Mouse (Mus musculus) liver, embryonic 15.5 days (tissue): ENCODE data around the gene Ikzf2. TPM values are rescaled to one million over a fixed set of nuclear protein-coding genes. Genes with fewer than 3 reads are reported as not detected.

Source experiments
- ATAC-seq: fragments of 200-750 bp; cut with Nextera tagmentation; 2 replicates; pipeline ENCODE4 v1.8.0; 2017; ENCODE audit warnings: moderate number of reproducible peaks, mild to moderate bottlenecking, moderate library complexity; ENCODE audit not compliant: insufficient read depth
- H3K27ac ChIP-seq: fragments of 300-500 bp; sonication (generic); replicated peaks from 2 replicates; pipeline ENCODE4 v1.5.1; 2015; ENCODE audit warnings: mild to moderate bottlenecking, inconsistent platforms
- H3K27me3 ChIP-seq: fragments of 300-500 bp; sonication (generic); 2 replicates; pipeline ENCODE4 v1.6.1; 2015; ENCODE audit warnings: mild to moderate bottlenecking, inconsistent platforms
- H3K36me3 ChIP-seq: fragments of 300-500 bp; sonication (generic); replicated peaks from 2 replicates; pipeline ENCODE4 v1.6.1; 2015; ENCODE audit warnings: moderate library complexity, mild to moderate bottlenecking, inconsistent platforms
- H3K4me1 ChIP-seq: fragments of 300-500 bp; sonication (generic); replicated peaks from 2 replicates; pipeline ENCODE4 v1.6.1; 2015; ENCODE audit warnings: inconsistent platforms
- H3K4me2 ChIP-seq: fragments of 300-500 bp; sonication (generic); 2 replicates; pipeline ENCODE4 v1.6.1; 2015; ENCODE audit warnings: moderate library complexity, mild to moderate bottlenecking, inconsistent platforms
- H3K4me3 ChIP-seq: fragments of 300-500 bp; sonication (generic); replicated peaks from 2 replicates; pipeline ENCODE4 v1.5.1; 2015; ENCODE audit warnings: mild to moderate bottlenecking, inconsistent platforms
- H3K9ac ChIP-seq: fragments of 300-500 bp; sonication (generic); 2 replicates; pipeline ENCODE4 v1.6.1; 2015; ENCODE audit warnings: moderate library complexity, mild to moderate bottlenecking, inconsistent platforms
- H3K9me3 ChIP-seq: fragments of 300-500 bp; sonication (generic); replicated peaks from 2 replicates; pipeline ENCODE4 v1.6.1; 2016; ENCODE audit warnings: inconsistent platforms
- WGBS: fragments of 180-500 bp; shearing (Covaris S2); methylation state at CpG from one replicate; pipeline ENCODE4 v1.1.7; 2015; ENCODE audit warnings: mixed read lengths; ENCODE audit not compliant: insufficient replicate concordance; 5-methylcytosine and 5-hydroxymethylcytosine counted together
- polyA plus RNA-seq: library from polyadenylated mRNA; unstranded; fragments of >200 nt; fragmentation: Nextera tagmentation; extraction: Ambion mirVana; gene quantifications from 2 replicates; pipeline ENCODE4 v1.2.1, GENCODE M21; 2015

Gene Ikzf2
- polyA plus RNA-seq, 1 experiment from 2014 or later, result 0.40 TPM

DNA sequence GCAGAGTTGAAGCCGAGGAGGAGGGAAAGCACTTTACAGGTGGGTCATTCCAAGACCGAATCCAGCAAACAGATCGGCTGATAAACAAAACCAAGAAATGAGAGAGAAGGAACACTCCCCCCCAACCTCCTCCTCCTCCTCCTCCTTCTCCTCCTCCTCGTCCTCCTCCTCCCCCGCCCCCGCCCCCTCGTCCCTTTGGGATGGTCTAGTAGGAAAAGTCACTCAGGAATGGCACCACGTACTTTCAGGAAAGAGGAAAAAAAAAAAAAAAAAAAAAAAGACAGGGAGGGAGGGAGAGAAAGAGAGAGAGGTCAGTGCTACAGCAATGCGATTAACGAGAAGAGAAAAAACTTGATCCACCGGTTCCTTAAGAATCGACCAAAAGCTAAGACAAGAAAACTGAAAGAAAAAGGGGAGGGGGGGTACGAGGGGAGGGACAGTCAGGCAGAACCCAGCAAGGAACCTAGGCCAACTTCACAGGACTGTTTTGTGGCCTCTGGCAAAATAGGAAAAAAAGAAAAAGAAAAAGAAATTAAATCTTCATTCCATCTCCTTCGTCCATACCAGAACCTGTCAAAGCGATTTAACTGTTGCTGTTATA lies 1.1 kb downstream of the Ikzf2 start:
- peak overlapping the region; percentile 30; the same call in 1 of the 2 replicates for H3K9ac ChIP-seq
- ATAC-seq, result no peak
- no peak overlapping the region for H3K27ac ChIP-seq
- H3K27me3 ChIP-seq, result peaks cover 28% of the 10 kb centered on the region
- H3K36me3 ChIP-seq, result no peaks in the 10 kb centered on the region
- peaks cover 24% of the 10 kb centered on the region; the same call in 1 of the 2 replicates for H3K4me1 ChIP-seq
- peak overlapping the region; percentile 88 for H3K4me2 ChIP-seq
- H3K9me3 ChIP-seq, result no peaks in the 10 kb centered on the region
- H3K4me3 ChIP-seq, result peak overlapping the region; percentile 77
- WGBS, result under 1% methylated on average over 12 of the region's 15 CpGs

GRCm38 (mm10) chr1:69685049-69685889 lies 1.8 kb downstream of the Ikzf2 start:
- ATAC-seq, result no peak
- peak overlapping the region; percentile 30; the same call in 1 of the 2 replicates for H3K9ac ChIP-seq
- H3K4me3 ChIP-seq, result peak overlapping the region; percentile 77
- peak overlapping the region; percentile 88 for H3K4me2 ChIP-seq
- H3K27ac ChIP-seq, result no peak overlapping the region
- H3K36me3 ChIP-seq, result no peaks in the 10 kb centered on the region
- peaks cover 24% of the 10 kb centered on the region; the same call in 1 of the 2 replicates for H3K4me1 ChIP-seq
- H3K27me3 ChIP-seq, result peaks cover 28% of the 10 kb centered on the region
- WGBS, result under 1% methylated on average over 11 of the region's 11 CpGs
- H3K9me3 ChIP-seq, result no peaks in the 10 kb centered on the region

- H3K4me3 ChIP-seq, result peak overlapping the region; percentile 77
- no peaks in the 10 kb centered on the region for H3K9me3 ChIP-seq
- peaks cover 28% of the 10 kb centered on the region for H3K27me3 ChIP-seq
- no peak for ATAC-seq
- H3K9ac ChIP-seq, result no peak overlapping the region
- H3K36me3 ChIP-seq, result no peaks in the 10 kb centered on the region
- 8% methylated on average over 13 of the region's 13 CpGs for WGBS
- H3K4me2 ChIP-seq, result peak overlapping the region; percentile 88
- no peak overlapping the region for H3K27ac ChIP-seq
- H3K4me1 ChIP-seq, result peaks cover 24% of the 10 kb centered on the region; the same call in 1 of the 2 replicates
Observed at GRCm38 (mm10) chr1:69684280-69685040, 2.6 kb downstream of the Ikzf2 start.

GRCm38 (mm10) chr1:69683851-69684250 lies 3.2 kb downstream of the Ikzf2 start:
- Histone ChIP-seq H3K4me2 (peak overlapping the region; percentile 88; the same call in 1 of the 2 replicates), H3K27me3 (peaks cover 28% of the 10 kb centered on the region), H3K9ac (no peak overlapping the region), H3K27ac (no peak overlapping the region), H3K9me3 (no peaks in the 10 kb centered on the region), H3K4me3 (no peak overlapping the region), H3K36me3 (no peaks in the 10 kb centered on the region), H3K4me1 (peaks cover 22% of the 10 kb centered on the region; the same call in 1 of the 2 replicates)
- 11% methylated on average over 3 of the region's 3 CpGs for WGBS
- no peak for ATAC-seq

DNA sequence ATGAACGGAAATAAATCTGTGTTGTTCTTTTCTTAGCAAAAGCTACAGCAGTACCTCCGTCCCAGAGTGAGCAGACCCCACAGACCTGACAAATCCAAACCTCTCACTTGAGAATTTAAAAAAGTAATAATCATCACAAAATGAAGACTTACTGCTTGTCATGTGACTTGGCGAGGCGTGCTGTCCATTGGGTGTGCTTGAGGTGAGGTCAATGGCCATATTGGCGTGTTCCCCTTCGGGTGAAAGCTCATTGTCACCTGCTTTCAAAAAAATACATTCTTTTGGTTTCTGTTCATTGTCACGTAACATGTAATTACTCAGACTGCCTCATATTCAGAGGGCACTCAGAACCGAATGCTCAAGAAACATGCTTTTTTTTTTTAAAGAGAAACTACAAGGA lies 4.0 kb downstream of the Ikzf2 start:
- Histone ChIP-seq H3K4me3 (no peak overlapping the region), H3K9ac (no peak overlapping the region), H3K27me3 (peaks cover 28% of the 10 kb centered on the region), H3K4me1 (peaks cover 16% of the 10 kb centered on the region; the same call in 1 of the 2 replicates), H3K36me3 (no peaks in the 10 kb centered on the region), H3K4me2 (no peak overlapping the region), H3K27ac (no peak overlapping the region), H3K9me3 (no peaks in the 10 kb centered on the region)
- ATAC-seq, result no peak
- WGBS, result 28% methylated on average over 8 of the region's 8 CpGs

- no peak overlapping the region for H3K9ac ChIP-seq
- H3K4me1 ChIP-seq, result peaks cover 16% of the 10 kb centered on the region; the same call in 1 of the 2 replicates
- no peak overlapping the region for H3K4me2 ChIP-seq
- H3K36me3 ChIP-seq, result no peaks in the 10 kb centered on the region
- H3K4me3 ChIP-seq, result no peak overlapping the region
- H3K27ac ChIP-seq, result no peak overlapping the region
- H3K27me3 ChIP-seq, result peaks cover 24% of the 10 kb centered on the region
- H3K9me3 ChIP-seq, result no peaks in the 10 kb centered on the region
- ATAC-seq, result no peak
- WGBS, result 16% methylated on average over 3 of the region's 3 CpGs
Observed at GRCm38 (mm10) chr1:69682261-69682660, 4.8 kb downstream of the Ikzf2 start.

- H3K4me3 ChIP-seq, result no peak overlapping the region
- H3K4me2 ChIP-seq, result no peak overlapping the region
- H3K36me3 ChIP-seq, result no peaks in the 10 kb centered on the region
- no peak overlapping the region for H3K27ac ChIP-seq
- no peak overlapping the region for H3K9ac ChIP-seq
- 27% methylated on average over 5 of the region's 5 CpGs for WGBS
- ATAC-seq, result no peak
- H3K27me3 ChIP-seq, result peaks cover 15% of the 10 kb centered on the region
- H3K9me3 ChIP-seq, result no peaks in the 10 kb centered on the region
- H3K4me1 ChIP-seq, result peaks cover 8% of the 10 kb centered on the region; the same call in 1 of the 2 replicates
Observed at GRCm38 (mm10) chr1:69681003-69681402, 6.0 kb downstream of the Ikzf2 start.

DNA sequence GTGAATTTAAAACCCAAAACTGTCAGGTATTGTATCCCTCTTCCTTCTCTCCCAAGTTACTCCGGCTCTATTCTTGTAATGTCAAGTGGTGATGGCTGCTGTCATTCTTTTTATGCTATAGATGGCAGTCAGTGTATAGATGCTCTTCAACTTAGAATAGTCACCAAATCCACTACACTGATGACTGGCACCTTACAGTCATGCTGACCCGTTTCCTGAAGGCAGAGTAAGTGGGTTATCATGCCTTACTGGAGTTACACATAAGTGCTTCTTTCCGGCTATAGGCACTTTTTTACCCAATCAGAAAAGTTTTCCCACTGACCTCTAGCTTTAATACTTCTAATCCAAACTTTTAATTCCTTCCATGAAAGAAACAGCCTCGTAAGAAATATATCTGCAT lies 6.5 kb downstream of the Ikzf2 start:
- Histone ChIP-seq H3K4me1 (peaks cover 5% of the 10 kb centered on the region; the same call in 1 of the 2 replicates), H3K4me2 (no peak overlapping the region), H3K9me3 (no peaks in the 10 kb centered on the region), H3K27ac (no peak overlapping the region), H3K4me3 (no peak overlapping the region), H3K36me3 (no peaks in the 10 kb centered on the region), H3K9ac (no peak overlapping the region), H3K27me3 (peaks cover 12% of the 10 kb centered on the region)
- WGBS, result 41% methylated on average over 4 of the region's 4 CpGs
- ATAC-seq, result no peak

DNA sequence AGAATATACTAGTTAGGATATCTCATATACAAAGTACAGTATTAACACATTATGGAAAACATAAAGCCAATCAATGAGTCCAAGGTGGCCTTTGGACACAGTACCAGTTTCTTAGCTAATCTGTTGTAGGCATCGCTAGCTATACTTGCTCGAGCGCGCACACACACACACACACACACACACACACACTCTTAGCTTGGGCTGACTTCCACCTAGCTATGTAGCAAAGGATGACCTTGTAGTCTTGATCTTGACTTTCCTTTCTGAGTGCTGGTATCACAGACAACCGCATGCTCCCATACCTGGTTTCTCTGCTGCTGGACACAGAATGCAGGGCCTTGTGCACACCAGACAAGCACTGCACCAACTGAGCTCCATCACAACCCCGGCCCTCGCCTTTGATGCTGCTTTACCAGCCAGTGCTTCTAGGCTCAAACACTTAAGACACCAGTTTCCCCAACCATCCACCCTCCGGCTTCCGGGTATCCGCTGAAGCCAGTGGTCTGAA lies 17.1 kb downstream of the Ikzf2 start:
- no peak overlapping the region for H3K4me2 ChIP-seq
- H3K27ac ChIP-seq, result no peak overlapping the region
- H3K36me3 ChIP-seq, result no peaks in the 10 kb centered on the region
- no peak overlapping the region for H3K9ac ChIP-seq
- H3K4me1 ChIP-seq, result 0 out of 2 replicates have a peak, but pooled peaks cover 6% of the 10 kb centered on the region
- no peaks in the 10 kb centered on the region for H3K27me3 ChIP-seq
- no peak overlapping the region for H3K4me3 ChIP-seq
- no peaks in the 10 kb centered on the region for H3K9me3 ChIP-seq
- no peak for ATAC-seq
- 79% methylated on average over 10 of the region's 10 CpGs for WGBS

- no peaks in the 10 kb centered on the region for H3K27me3 ChIP-seq
- H3K9ac ChIP-seq, result no peak overlapping the region
- H3K4me1 ChIP-seq, result 0 out of 2 replicates have a peak, but pooled peaks cover 6% of the 10 kb centered on the region
- H3K4me2 ChIP-seq, result no peak overlapping the region
- H3K27ac ChIP-seq, result no peak overlapping the region
- WGBS, result 17% methylated on average over 5 of the region's 5 CpGs
- H3K4me3 ChIP-seq, result no peak overlapping the region
- H3K9me3 ChIP-seq, result no peaks in the 10 kb centered on the region
- ATAC-seq, result no peak
- no peaks in the 10 kb centered on the region for H3K36me3 ChIP-seq
Observed at GRCm38 (mm10) chr1:69667456-69667855, 19.6 kb downstream of the Ikzf2 start.
